In the genomic region with DNA sequence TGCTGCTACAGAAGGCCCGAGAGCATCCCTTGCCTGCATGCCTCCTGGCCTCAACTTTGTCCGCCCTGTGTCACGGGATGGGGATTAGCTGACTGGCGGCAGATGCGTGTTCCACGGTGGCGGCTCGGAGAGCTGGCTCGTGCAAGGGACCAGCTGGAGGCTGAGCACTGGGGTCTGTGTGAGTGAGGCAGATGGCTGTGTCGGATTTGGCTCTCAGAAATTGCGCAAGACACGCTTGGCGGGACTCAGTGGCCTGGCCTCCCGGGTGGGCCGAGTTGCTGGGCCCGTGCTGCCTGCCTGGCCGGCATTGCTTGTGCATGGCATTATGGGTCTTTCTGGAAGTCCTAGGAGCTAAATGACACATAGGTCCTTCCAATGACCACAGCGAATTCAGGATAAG, we compare ENCODE assay signal across 8 mouse cellular contexts.
DNase-seq lines count a peak whose midpoint lies in the region; ATAC-seq lines count a peak whose summit lies in the region.

No protein-coding gene starts in this region.

- peak; percentile 81 for ATAC-seq in forebrain, embryonic 14.5 days
- peak; percentile 51; the same call in 1 of the 2 replicates for ATAC-seq in hindbrain, embryonic 14.5 days (ENCODE audit: low FRiP score)
- peak; percentile 86 for ATAC-seq in midbrain, embryonic 11.5 days (ENCODE audit: low FRiP score)

- no peak overlapping the region for H3K4me3 ChIP-seq in forebrain, embryonic 14.5 days (ENCODE audit: low read depth, low read length)
- H3K4me3 ChIP-seq in hindbrain, embryonic 14.5 days (replicated peaks; ENCODE audit: low read length), result no peak overlapping the region
- no peak overlapping the region for H3K4me3 ChIP-seq in midbrain, embryonic 11.5 days (ENCODE audit: low read depth, low read length)

- H3K4me1 ChIP-seq in forebrain, embryonic 14.5 days (ENCODE audit: control insufficient read depth, insufficient read depth, low read length), result peaks cover 39% of the 10 kb centered on the region
- peaks cover 35% of the 10 kb centered on the region for H3K4me1 ChIP-seq in hindbrain, embryonic 14.5 days (replicated peaks; ENCODE audit: control insufficient read depth, insufficient read depth, low read length)
- H3K4me1 ChIP-seq in midbrain, embryonic 11.5 days (ENCODE audit: control insufficient read depth, insufficient read depth, low read length), result peaks cover 43% of the 10 kb centered on the region

- H3K4me2 ChIP-seq in forebrain, embryonic 14.5 days (ENCODE audit: low read length), result peak overlapping the region; percentile 4; the same call in 1 of the 2 replicates
- no peak overlapping the region for H3K4me2 ChIP-seq in hindbrain, embryonic 14.5 days (replicated peaks)
- no peak overlapping the region for H3K4me2 ChIP-seq in midbrain, embryonic 11.5 days

- DNase-seq in right cerebral cortex, postnatal 25 days, result peak; percentile 33
- no peak for DNase-seq in right cerebral cortex, adult 2 months (ENCODE audit: low spot score in 2 of 2)
- DNase-seq in forebrain, embryonic 14.5 days (ENCODE audit: low spot score), result peak; percentile 89
- DNase-seq in hindbrain, embryonic 14.5 days (ENCODE audit: low spot score), result no peak
- peak; percentile 96 for DNase-seq in midbrain, embryonic 11.5 days (ENCODE audit: low spot score, missing footprints)
- DNase-seq in ovary, postnatal 10 days (ENCODE audit: low spot score), result no peak
- DNase-seq in kidney, adult 8-10 months, result no peak
- no peak for DNase-seq in thymus, postnatal 0 days (ENCODE audit: low spot score)

- 29% methylated on average over 18 of the region's 18 CpGs for WGBS in forebrain, embryonic 14.5 days
- 25% methylated on average over 18 of the region's 18 CpGs for WGBS in hindbrain, embryonic 14.5 days
- 23% methylated on average over 18 of the region's 18 CpGs for WGBS in midbrain, embryonic 11.5 days

- peak overlapping the region; percentile 10 for H3K9ac ChIP-seq in forebrain, embryonic 14.5 days (ENCODE audit: low read length)
- no peak overlapping the region for H3K9ac ChIP-seq in hindbrain, embryonic 14.5 days
- H3K9ac ChIP-seq in midbrain, embryonic 11.5 days (ENCODE audit: low read length), result no peak overlapping the region; the same call in 1 of the 2 replicates

- no peaks in the 10 kb centered on the region for H3K9me3 ChIP-seq in forebrain, embryonic 14.5 days (replicated peaks; ENCODE audit: control insufficient read depth, low read length)
- H3K9me3 ChIP-seq in hindbrain, embryonic 14.5 days (ENCODE audit: control insufficient read depth, low read length), result no peaks in the 10 kb centered on the region
- H3K9me3 ChIP-seq in midbrain, embryonic 11.5 days (ENCODE audit: control insufficient read depth, low read length), result no peaks in the 10 kb centered on the region

- no peaks in the 10 kb centered on the region for H3K36me3 ChIP-seq in forebrain, embryonic 14.5 days (ENCODE audit: control insufficient read depth, insufficient read depth, low read length)
- H3K36me3 ChIP-seq in hindbrain, embryonic 14.5 days (replicated peaks; ENCODE audit: control insufficient read depth, insufficient read depth), result no peaks in the 10 kb centered on the region
- H3K36me3 ChIP-seq in midbrain, embryonic 11.5 days (ENCODE audit: control insufficient read depth, insufficient read depth, low read length), result no peaks in the 10 kb centered on the region

- H3K27me3 ChIP-seq in forebrain, embryonic 14.5 days (replicated peaks; ENCODE audit: control insufficient read depth, insufficient read depth, low read length), result no peaks in the 10 kb centered on the region
- H3K27me3 ChIP-seq in hindbrain, embryonic 14.5 days (ENCODE audit: control insufficient read depth, insufficient read depth, low read length), result no peaks in the 10 kb centered on the region
- H3K27me3 ChIP-seq in midbrain, embryonic 11.5 days (ENCODE audit: control insufficient read depth, insufficient read depth, low read length), result peaks cover 5% of the 10 kb centered on the region; the same call in 1 of the 2 replicates

- peak overlapping the region; percentile 84 for H3K27ac ChIP-seq in forebrain, embryonic 14.5 days (ENCODE audit: low read depth, low read length)
- peak overlapping the region; percentile 72 for H3K27ac ChIP-seq in hindbrain, embryonic 14.5 days
- H3K27ac ChIP-seq in midbrain, embryonic 11.5 days (ENCODE audit: low read depth, low read length), result peak overlapping the region; percentile 84

Comparison
In these comparisons a context has a peak if more than half of its experiments do, and no peak if none do; other contexts are left out.
1. DNase-seq: peak in right cerebral cortex, postnatal 25 days (single experiment), forebrain, embryonic 14.5 days (single experiment) and midbrain, embryonic 11.5 days (single experiment); none in right cerebral cortex, adult 2 months (0 of 2), hindbrain, embryonic 14.5 days (single experiment), ovary, postnatal 10 days (single experiment), kidney, adult 8-10 months (0 of 2) and thymus, postnatal 0 days (single experiment).
2. Peak in every context shown above with its lines, with median percentiles within 50 percentile points of each other: ATAC-seq and H3K27ac ChIP-seq.